Mouse (Mus musculus) midbrain, embryonic 14.5 days (tissue): ENCODE measurements around the gene Col19a1. TPM values are rescaled to one million over a fixed set of nuclear protein-coding genes. Genes with fewer than 3 reads are reported as not detected.

ENCODE experiments used
- ATAC-seq: fragments of 200-750 bp; cut with Nextera tagmentation; 2 replicates; pipeline ENCODE4 v1.8.0; 2017; ENCODE audit warnings: moderate number of reproducible peaks, moderate library complexity; ENCODE audit not compliant: low FRiP score, low TSS enrichment
- DNase-seq: peaks from one replicate; pipeline ENCODE4 v3.0.0-alpha.2; 2015
- H3K27ac ChIP-seq: fragments of 300-500 bp; sonication (generic); replicated peaks from 2 replicates; pipeline ENCODE4 v1.5.1; 2014; ENCODE audit warnings: mild to moderate bottlenecking, low read depth, low read length, moderate library complexity
- H3K27me3 ChIP-seq: fragments of 300-500 bp; sonication (generic); 2 replicates; pipeline ENCODE4 v1.6.1; 2014; ENCODE audit warnings: low read length, control low read depth, mixed read lengths; ENCODE audit not compliant: control insufficient read depth, insufficient read depth
- H3K36me3 ChIP-seq: fragments of 300-500 bp; sonication (generic); 2 replicates; pipeline ENCODE4 v1.6.1; 2014; ENCODE audit warnings: low read length, control low read depth; ENCODE audit not compliant: control insufficient read depth, insufficient read depth
- H3K4me1 ChIP-seq: fragments of 300-500 bp; sonication (generic); 2 replicates; pipeline ENCODE4 v1.6.1; 2014; ENCODE audit warnings: mild to moderate bottlenecking, antibody characterized with exemption, low read length, control low read depth; ENCODE audit not compliant: control insufficient read depth, insufficient read depth
- H3K4me2 ChIP-seq: fragments of 300-500 bp; sonication (generic); 2 replicates; pipeline ENCODE4 v1.6.1; 2014; ENCODE audit warnings: mild to moderate bottlenecking, low read length, moderate library complexity
- H3K4me3 ChIP-seq: fragments of 300-500 bp; sonication (generic); replicated peaks from 2 replicates; pipeline ENCODE4 v1.5.1; 2014; ENCODE audit warnings: low read depth, low read length
- H3K9ac ChIP-seq: fragments of 300-500 bp; sonication (generic); replicated peaks from 2 replicates; pipeline ENCODE4 v1.6.1; 2014; ENCODE audit warnings: mild to moderate bottlenecking, low read length, moderate library complexity
- H3K9me3 ChIP-seq: fragments of 300-500 bp; sonication (generic); 2 replicates; pipeline ENCODE4 v1.6.1; 2016; ENCODE audit warnings: low read length, control low read depth, mixed read lengths; ENCODE audit not compliant: control insufficient read depth
- WGBS: fragments of 180-500 bp; shearing (Covaris S2); extraction: QIAGEN DNeasy Blood & Tissue Kit; methylation state at CpG from one replicate; pipeline ENCODE4 v1.1.7; 2014; 5-methylcytosine and 5-hydroxymethylcytosine counted together
- polyA plus RNA-seq: library from polyadenylated mRNA; unstranded; fragments of >200 nt; fragmentation: Nextera tagmentation; extraction: Ambion mirVana; gene quantifications from 2 replicates; pipeline ENCODE4 v1.2.1, GENCODE M21; 2014

Col19a1 gene
- polyA plus RNA-seq, 1 experiment from 2014 or later = 1.2 TPM

GRCm38 (mm10) chr1:24230428-24230827 is 356.8 kb downstream of the Col19a1 start:
- Histone ChIP-seq H3K4me1 (0 out of 2 replicates have a peak, but pooled peaks cover 4% of the 10 kb centered on the region), H3K4me3 (no peak overlapping the region), H3K4me2 (no peak overlapping the region), H3K36me3 (no peaks in the 10 kb centered on the region), H3K27me3 (no peaks in the 10 kb centered on the region), H3K9me3 (no peaks in the 10 kb centered on the region), H3K27ac (no peak overlapping the region), H3K9ac (no peak overlapping the region)
- 36% methylated on average over 8 of the region's 8 CpGs for WGBS
- ATAC-seq (peak; percentile 40; the same call in 1 of the 2 replicates), DNase-seq (peak; percentile 46)

DNA sequence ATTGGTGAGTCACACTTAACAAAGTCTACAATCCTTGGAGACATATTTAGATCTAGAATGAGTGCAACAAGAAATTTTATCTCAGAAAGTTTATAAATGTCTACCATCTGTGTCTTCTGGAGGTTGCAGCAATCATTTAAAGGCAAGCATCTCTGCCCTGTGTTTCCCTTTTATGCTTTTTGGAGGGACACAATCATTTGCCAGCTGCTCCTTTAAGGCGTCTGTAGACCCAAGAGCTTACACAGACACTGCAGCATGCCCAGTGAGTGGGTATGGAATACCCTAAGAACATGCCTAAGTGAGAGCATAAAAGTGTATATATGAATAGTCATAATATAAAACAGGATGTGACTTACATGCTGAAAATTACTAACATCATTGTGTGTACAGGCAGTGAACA is 357.7 kb downstream of the Col19a1 start:
- 85% methylated on average over 1 of the region's 1 CpGs for WGBS
- Histone ChIP-seq H3K9ac (no peak overlapping the region), H3K4me2 (no peak overlapping the region), H3K36me3 (no peaks in the 10 kb centered on the region), H3K9me3 (no peaks in the 10 kb centered on the region), H3K27ac (no peak overlapping the region), H3K27me3 (no peaks in the 10 kb centered on the region), H3K4me3 (no peak overlapping the region), H3K4me1 (0 out of 2 replicates have a peak, but pooled peaks cover 4% of the 10 kb centered on the region)
- no peak for DNase-seq
- ATAC-seq = no peak

DNA sequence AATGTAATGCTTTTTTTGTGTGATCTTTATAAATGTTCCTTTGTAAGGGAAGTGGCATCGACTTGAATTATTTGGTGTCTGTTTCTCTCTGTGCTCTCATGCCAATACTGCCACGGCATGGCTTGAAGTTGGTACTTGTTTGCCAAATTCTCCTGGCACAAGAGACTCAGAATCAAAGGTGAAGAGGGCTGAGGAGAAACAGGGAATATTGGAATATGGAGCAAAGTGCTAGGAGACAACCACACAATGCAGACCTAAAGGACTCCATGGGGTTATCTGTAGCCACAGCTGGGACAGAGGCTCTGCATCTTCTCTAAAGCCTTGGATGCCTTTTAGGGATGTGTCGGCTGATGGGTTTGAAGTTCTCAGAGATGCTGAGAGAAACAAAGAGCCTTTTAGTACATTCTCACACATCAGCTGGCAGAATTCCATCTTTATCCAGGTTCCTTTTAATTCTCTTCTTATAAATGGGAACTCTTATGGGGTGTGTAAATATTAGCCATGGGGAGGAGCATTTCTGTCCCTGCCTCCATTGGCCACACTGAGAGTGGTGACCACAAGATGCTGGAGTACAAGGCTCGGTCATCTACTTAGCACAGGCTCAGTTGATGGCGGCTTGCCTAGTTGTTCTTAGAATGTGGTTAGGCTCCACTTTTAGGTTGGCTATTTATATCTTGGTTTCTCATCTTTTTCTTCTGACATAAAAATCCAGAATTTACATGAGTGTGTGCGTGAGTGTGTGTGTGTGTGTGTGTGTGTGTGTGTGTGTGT is 360.1 kb downstream of the Col19a1 start:
- no peak for ATAC-seq

DNA sequence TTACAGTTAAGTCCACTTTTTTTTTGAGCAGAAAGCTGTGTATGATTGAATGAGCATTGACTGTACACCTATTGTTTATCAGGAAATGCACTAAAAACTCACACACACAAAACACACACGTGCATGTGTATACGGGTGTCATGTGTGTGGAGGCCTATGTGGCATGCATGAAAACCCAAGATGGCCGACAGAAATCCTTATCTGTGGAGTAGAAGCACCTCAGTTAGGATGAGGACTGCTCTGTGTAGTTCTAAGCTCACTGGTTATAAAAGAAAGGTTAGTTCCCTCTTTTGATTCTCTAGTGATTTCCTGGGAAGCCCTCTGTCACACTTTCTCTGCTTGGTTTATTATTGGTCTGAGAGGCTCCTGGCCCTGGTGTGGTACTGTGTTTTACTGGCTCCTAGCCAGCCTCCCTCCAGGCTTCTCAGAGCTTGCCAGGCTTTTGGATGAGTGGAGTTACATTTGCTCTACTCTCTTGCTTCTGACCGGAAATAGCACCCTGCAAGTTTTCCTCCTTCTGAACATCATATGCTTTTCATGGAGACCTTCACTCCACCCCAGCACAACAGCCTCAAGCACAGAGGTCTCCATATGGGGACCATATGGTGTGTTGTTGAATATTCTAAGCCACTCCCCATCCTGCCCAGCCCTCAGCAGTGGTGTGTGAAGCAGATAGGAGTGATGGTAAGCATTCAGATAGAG is 361.3 kb downstream of the Col19a1 start:
- Histone ChIP-seq H3K36me3 (no peaks in the 10 kb centered on the region), H3K4me3 (no peak overlapping the region), H3K9me3 (no peaks in the 10 kb centered on the region), H3K9ac (no peak overlapping the region), H3K27me3 (no peaks in the 10 kb centered on the region), H3K4me1 (no peaks in the 10 kb centered on the region), H3K27ac (no peak overlapping the region), H3K4me2 (no peak overlapping the region)
- DNase-seq (peak; percentile 45), ATAC-seq (peak; percentile 64; the same call in 1 of the 2 replicates)
- WGBS = 83% methylated on average over 4 of the region's 4 CpGs

More for the DNA sequence above, 360.1 kb downstream of the Col19a1 start:
- Histone ChIP-seq H3K4me3 (no peak overlapping the region), H3K27me3 (no peaks in the 10 kb centered on the region), H3K36me3 (no peaks in the 10 kb centered on the region), H3K4me1 (0 out of 2 replicates have a peak, but pooled peaks cover 4% of the 10 kb centered on the region), H3K27ac (no peak overlapping the region), H3K9ac (no peak overlapping the region), H3K4me2 (no peak overlapping the region), H3K9me3 (no peaks in the 10 kb centered on the region)
- WGBS = 87% methylated on average over 6 of the region's 6 CpGs
- DNase-seq = no peak

GRCm38 (mm10) chr1:24222981-24223612 is 364.2 kb downstream of the Col19a1 start:
- DNase-seq = no peak
- no peak overlapping the region for H3K9ac ChIP-seq
- H3K4me3 ChIP-seq = no peak overlapping the region
- H3K27ac ChIP-seq = no peak overlapping the region
- no peaks in the 10 kb centered on the region for H3K27me3 ChIP-seq
- peaks cover 3% of the 10 kb centered on the region; the same call in 1 of the 2 replicates for H3K4me1 ChIP-seq
- no peaks in the 10 kb centered on the region for H3K9me3 ChIP-seq
- ATAC-seq = no peak
- H3K36me3 ChIP-seq = no peaks in the 10 kb centered on the region
- no peak overlapping the region for H3K4me2 ChIP-seq
- WGBS = 75% methylated on average over 8 of the region's 8 CpGs

DNA sequence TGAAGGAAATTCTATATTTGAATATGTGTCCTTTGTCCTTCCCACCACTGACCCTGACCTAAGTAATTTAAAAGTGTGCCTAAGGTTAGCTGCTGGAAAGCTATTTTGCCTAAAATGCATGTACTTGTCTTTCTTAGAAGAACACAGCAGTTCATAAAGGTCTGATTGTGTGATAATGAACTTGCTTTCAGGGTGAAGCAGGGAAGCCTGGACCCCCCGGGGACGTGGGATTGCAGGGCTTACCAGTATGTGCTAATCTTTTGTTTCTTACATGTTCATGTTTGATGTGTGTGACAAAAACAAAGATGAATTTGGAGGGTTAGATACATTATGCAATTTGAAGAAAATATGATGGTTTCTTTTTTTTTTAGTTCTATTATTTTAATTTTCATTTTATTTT is 365.0 kb downstream of the Col19a1 start:
- H3K4me1 ChIP-seq = peaks cover 3% of the 10 kb centered on the region; the same call in 1 of the 2 replicates
- no peak overlapping the region for H3K9ac ChIP-seq
- no peaks in the 10 kb centered on the region for H3K27me3 ChIP-seq
- ATAC-seq (no peak), DNase-seq (no peak)
- H3K4me2 ChIP-seq = no peak overlapping the region
- no peak overlapping the region for H3K4me3 ChIP-seq
- H3K9me3 ChIP-seq = no peaks in the 10 kb centered on the region
- no peaks in the 10 kb centered on the region for H3K36me3 ChIP-seq
- 82% methylated on average over 2 of the region's 2 CpGs for WGBS
- no peak overlapping the region for H3K27ac ChIP-seq

DNA sequence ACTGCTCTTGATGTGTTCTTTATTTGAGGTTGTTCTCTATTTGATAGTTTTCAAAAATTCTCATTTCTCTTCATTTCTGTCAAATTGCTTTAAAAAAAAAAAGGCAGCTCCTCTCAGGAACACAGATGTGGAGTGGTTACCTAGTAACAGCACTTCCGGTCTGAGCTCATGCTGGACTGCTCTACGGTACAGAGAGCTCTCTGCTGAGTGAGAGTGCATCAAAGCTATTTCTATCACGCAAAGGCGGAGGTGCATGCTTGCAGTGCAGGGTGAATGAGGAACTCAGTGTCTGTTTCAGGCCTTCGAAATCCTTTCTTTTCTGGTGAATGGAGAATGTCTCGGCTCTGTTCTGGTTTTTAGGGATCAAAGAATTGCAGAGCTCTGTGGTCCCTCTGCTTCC is 368.2 kb downstream of the Col19a1 start:
- H3K9me3 ChIP-seq = no peaks in the 10 kb centered on the region
- no peak overlapping the region for H3K9ac ChIP-seq
- peak overlapping the region; percentile 23; the same call in 1 of the 2 replicates for H3K4me2 ChIP-seq
- H3K4me1 ChIP-seq = peaks cover 3% of the 10 kb centered on the region; the same call in 1 of the 2 replicates
- no peak; the same call in 1 of the 2 replicates for ATAC-seq
- 13% methylated on average over 6 of the region's 6 CpGs for WGBS
- DNase-seq = peak; percentile 73
- no peak overlapping the region for H3K4me3 ChIP-seq
- no peaks in the 10 kb centered on the region for H3K27me3 ChIP-seq
- no peak overlapping the region for H3K27ac ChIP-seq
- H3K36me3 ChIP-seq = no peaks in the 10 kb centered on the region
